8 mouse cellular contexts compared by ENCODE assay signal in the genomic region with DNA sequence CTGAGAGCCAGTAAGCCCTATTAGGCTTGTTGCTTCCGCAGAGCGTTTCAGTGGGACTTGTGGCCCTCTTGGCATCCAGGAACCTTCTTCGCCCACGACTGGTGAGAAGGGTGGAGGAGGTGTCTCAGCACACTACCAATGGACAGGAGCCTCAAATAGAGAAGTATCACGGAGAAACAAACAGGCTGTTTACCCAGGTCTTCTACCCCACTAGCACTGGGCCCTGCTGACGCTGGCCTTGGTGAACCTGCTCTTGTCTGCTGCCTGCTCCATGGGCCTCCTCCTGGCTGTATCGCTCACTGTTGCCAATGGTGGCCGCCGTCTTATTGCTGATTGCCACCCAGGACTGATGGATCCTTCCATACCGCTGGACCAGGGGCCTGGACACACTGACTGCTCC. TPM values are rescaled to one million over a fixed set of nuclear protein-coding genes. Genes with fewer than 3 reads are reported as not detected.
A peak's percentile ranks its signal among the peaks of the same experiment; 100 is the strongest.
DNase-seq lines count a peak whose midpoint lies in the region; ATAC-seq lines count a peak whose summit lies in the region.

No protein-coding gene starts in this region.

- no peak for DNase-seq in kidney, postnatal 14 days
- DNase-seq in embryonic facial prominence, embryonic 11.5 days (ENCODE audit: low spot score), result no peak
- DNase-seq in neural tube, embryonic 10.5 days (ENCODE audit: extremely low spot score, low spot score), result peak; percentile 20
- no peak for DNase-seq in urinary bladder, postnatal 4 days (ENCODE audit: low spot score in 2 of 2)
- DNase-seq in layer of hippocampus, postnatal 25 days (ENCODE audit: extremely low spot score in 1 of 2, low spot score in 1 of 2), result no peak
- no peak for DNase-seq in urinary bladder, postnatal 25 days (ENCODE audit: low spot score)

- peak overlapping the region; percentile 48 for H3K4me2 ChIP-seq in kidney, embryonic 14.5 days (replicated peaks; ENCODE audit: low read depth, low read length)
- peak overlapping the region; percentile 53 for H3K4me2 ChIP-seq in embryonic facial prominence, embryonic 11.5 days (ENCODE audit: low read depth, low read length)
- 0 out of 2 replicates have a peak overlapping the region, but pooled peaks have one; percentile 28 for H3K4me2 ChIP-seq in hindbrain, embryonic 15.5 days

- H3K27ac ChIP-seq in kidney, embryonic 14.5 days (ENCODE audit: low read depth, low read length), result no peak overlapping the region
- 0 out of 2 replicates have a peak overlapping the region, but pooled peaks have one; percentile 20 for H3K27ac ChIP-seq in embryonic facial prominence, embryonic 11.5 days (replicated peaks; ENCODE audit: low read depth, low read length)
- H3K27ac ChIP-seq in hindbrain, embryonic 15.5 days (replicated peaks), result no peak overlapping the region

- H3K36me3 ChIP-seq in kidney, embryonic 14.5 days (ENCODE audit: control insufficient read depth, insufficient read depth, low read length), result peaks cover 70% of the 10 kb centered on the region
- peaks cover 2% of the 10 kb centered on the region for H3K36me3 ChIP-seq in embryonic facial prominence, embryonic 11.5 days (replicated peaks; ENCODE audit: control insufficient read depth, insufficient read depth, low read depth, low read length)
- peaks cover 75% of the 10 kb centered on the region for H3K36me3 ChIP-seq in hindbrain, embryonic 15.5 days

- 41% methylated on average over 10 of the region's 10 CpGs for WGBS in kidney, embryonic 14.5 days
- 55% methylated on average over 10 of the region's 10 CpGs for WGBS in embryonic facial prominence, embryonic 11.5 days
- 70% methylated on average over 10 of the region's 10 CpGs for WGBS in hindbrain, embryonic 15.5 days

- peak overlapping the region; percentile 58 for H3K9ac ChIP-seq in kidney, embryonic 14.5 days (ENCODE audit: low read depth, low read length)
- H3K9ac ChIP-seq in embryonic facial prominence, embryonic 11.5 days (replicated peaks; ENCODE audit: low read length), result peak overlapping the region; percentile 51
- no peak overlapping the region for H3K9ac ChIP-seq in hindbrain, embryonic 15.5 days

- no peak for ATAC-seq in kidney, embryonic 14.5 days (ENCODE audit: low FRiP score, low TSS enrichment)
- ATAC-seq in embryonic facial prominence, embryonic 11.5 days (replicated peaks; ENCODE audit: insufficient number of reproducible peaks, low FRiP score, low TSS enrichment, low read depth), result no peak
- no peak for ATAC-seq in hindbrain, embryonic 15.5 days (ENCODE audit: low FRiP score, low read depth)

- peaks cover 4% of the 10 kb centered on the region; the same call in 1 of the 2 replicates for H3K4me1 ChIP-seq in kidney, embryonic 14.5 days (ENCODE audit: control insufficient read depth, insufficient read depth, low read length)
- H3K4me1 ChIP-seq in embryonic facial prominence, embryonic 11.5 days (ENCODE audit: control insufficient read depth, insufficient read depth, low read length), result peaks cover 13% of the 10 kb centered on the region
- peaks cover 6% of the 10 kb centered on the region; the same call in 1 of the 2 replicates for H3K4me1 ChIP-seq in hindbrain, embryonic 15.5 days (replicated peaks)

- H3K4me3 ChIP-seq in kidney, embryonic 14.5 days (ENCODE audit: low read length), result peak overlapping the region; percentile 38
- H3K4me3 ChIP-seq in embryonic facial prominence, embryonic 11.5 days (ENCODE audit: low read depth, low read length), result peak overlapping the region; percentile 30
- no peak overlapping the region for H3K4me3 ChIP-seq in hindbrain, embryonic 15.5 days

- no peaks in the 10 kb centered on the region for H3K9me3 ChIP-seq in kidney, embryonic 14.5 days (ENCODE audit: control insufficient read depth, low read length)
- no peaks in the 10 kb centered on the region for H3K9me3 ChIP-seq in embryonic facial prominence, embryonic 11.5 days (replicated peaks; ENCODE audit: control insufficient read depth, low read length)
- H3K9me3 ChIP-seq in hindbrain, embryonic 15.5 days, result no peaks in the 10 kb centered on the region

- H3K27me3 ChIP-seq in kidney, embryonic 14.5 days (ENCODE audit: control insufficient read depth, insufficient read depth, low read length), result no peaks in the 10 kb centered on the region
- no peaks in the 10 kb centered on the region for H3K27me3 ChIP-seq in embryonic facial prominence, embryonic 11.5 days (ENCODE audit: control insufficient read depth, insufficient read depth, low read length)
- no peaks in the 10 kb centered on the region for H3K27me3 ChIP-seq in hindbrain, embryonic 15.5 days

RNA-seq across cellular contexts. Expression of a gene that starts 0.7 kb away (rescaled TPM):
- polyA plus RNA-seq in kidney, embryonic 14.5 days (2014; fragmentation: Nextera tagmentation; extraction: Ambion mirVana), result 28.0 and 31.8 TPM in 2 replicates
- 12.4 and 14.6 TPM in 2 replicates for polyA plus RNA-seq in embryonic facial prominence, embryonic 11.5 days (2014; fragmentation: Nextera tagmentation; extraction: Ambion mirVana)
- 2.6 and 3.6 TPM in 2 replicates for polyA plus RNA-seq in hindbrain, embryonic 15.5 days (2015; fragmentation: Nextera tagmentation; extraction: Ambion mirVana)
- total RNA-seq in layer of hippocampus, postnatal 25 days (2021), result 1 to 10 TPM; 2.0 to 3.1 TPM

RNA-seq across cellular contexts. Expression of a gene that starts 11.1 kb away (rescaled TPM):
- 0.39 and 0.72 TPM in 2 replicates for polyA plus RNA-seq in kidney, embryonic 14.5 days (2014; fragmentation: Nextera tagmentation; extraction: Ambion mirVana)
- 0.57 and 0.58 TPM in 2 replicates for polyA plus RNA-seq in embryonic facial prominence, embryonic 11.5 days (2014; fragmentation: Nextera tagmentation; extraction: Ambion mirVana)
- 0.63 and 1.4 TPM in 2 replicates for polyA plus RNA-seq in hindbrain, embryonic 15.5 days (2015; fragmentation: Nextera tagmentation; extraction: Ambion mirVana)
- total RNA-seq in layer of hippocampus, postnatal 25 days (2021), result not detected

RNA-seq across cellular contexts. Expression of a gene that starts 11.5 kb away (rescaled TPM):
- polyA plus RNA-seq in kidney, embryonic 14.5 days (2014; fragmentation: Nextera tagmentation; extraction: Ambion mirVana), result 115 and 153 TPM in 2 replicates
- 138 and 140 TPM in 2 replicates for polyA plus RNA-seq in embryonic facial prominence, embryonic 11.5 days (2014; fragmentation: Nextera tagmentation; extraction: Ambion mirVana)
- 163 and 171 TPM in 2 replicates for polyA plus RNA-seq in hindbrain, embryonic 15.5 days (2015; fragmentation: Nextera tagmentation; extraction: Ambion mirVana)
- 10 to 100 TPM; 83.5 to 88.5 TPM for total RNA-seq in layer of hippocampus, postnatal 25 days (2021)

RNA-seq across cellular contexts. Expression of a gene that starts 31.7 kb away (rescaled TPM):
- polyA plus RNA-seq in kidney, embryonic 14.5 days (2014; fragmentation: Nextera tagmentation; extraction: Ambion mirVana), result 130 and 145 TPM in 2 replicates
- polyA plus RNA-seq in embryonic facial prominence, embryonic 11.5 days (2014; fragmentation: Nextera tagmentation; extraction: Ambion mirVana), result 142 and 147 TPM in 2 replicates
- polyA plus RNA-seq in hindbrain, embryonic 15.5 days (2015; fragmentation: Nextera tagmentation; extraction: Ambion mirVana), result 171 and 182 TPM in 2 replicates
- 10 to 100 TPM; 77.0 to 77.2 TPM for total RNA-seq in layer of hippocampus, postnatal 25 days (2021)

RNA-seq across cellular contexts. Expression of a gene that starts 38.8 kb away (rescaled TPM):
- 26.3 and 31.9 TPM in 2 replicates for polyA plus RNA-seq in kidney, embryonic 14.5 days (2014; fragmentation: Nextera tagmentation; extraction: Ambion mirVana)
- 31.2 and 38.6 TPM in 2 replicates for polyA plus RNA-seq in embryonic facial prominence, embryonic 11.5 days (2014; fragmentation: Nextera tagmentation; extraction: Ambion mirVana)
- 31.5 and 40.0 TPM in 2 replicates for polyA plus RNA-seq in hindbrain, embryonic 15.5 days (2015; fragmentation: Nextera tagmentation; extraction: Ambion mirVana)
- 10 to 100 TPM; 72.9 to 81.8 TPM for total RNA-seq in layer of hippocampus, postnatal 25 days (2021)
